Mouse (Mus musculus) ES-E14 (cell line): ENCODE measurements around the gene E330017A01Rik. TPM values are rescaled to one million over a fixed set of nuclear protein-coding genes. Genes with fewer than 3 reads are reported as not detected.
"Not testable (repeated sequence)": the region's sequence is repeated elsewhere in the genome, so short reads cannot be mapped to it uniquely, and the experiment has no call there.

Experiments
- DNase-seq: peaks from one replicate; pipeline ENCODE4 v3.0.0-alpha.2; 2013; ENCODE audit warnings: low read depth, low spot score
- H3K27ac ChIP-seq: 2 replicates; pipeline ENCODE4 v1.5.1; 2012; ENCODE audit warnings: low read depth, mild to moderate bottlenecking, low read length, moderate library complexity, mixed read lengths; ENCODE audit not compliant: poor library complexity, insufficient read depth, severe bottlenecking
- H3K36me3 ChIP-seq: 2 replicates; pipeline ENCODE4 v1.6.1; 2012; ENCODE audit warnings: mild to moderate bottlenecking, low read length, moderate library complexity, mixed read lengths; ENCODE audit not compliant: control insufficient read depth, poor library complexity, insufficient read depth, severe bottlenecking
- H3K4me1 ChIP-seq, 2 experiments: fragments of 150-350 bp in 1 of 2; sonication (generic) in 1 of 2; 2 replicates each; pipeline ENCODE4 v1.6.1; 2012; ENCODE audit warnings: low read length in 2 of 2, mild to moderate bottlenecking in 1 of 2, mixed read lengths in 1 of 2; ENCODE audit not compliant: control insufficient read depth in 2 of 2, insufficient read depth in 2 of 2, poor library complexity in 1 of 2
- H3K4me3 ChIP-seq, 2 experiments: fragments of 150-350 bp in 1 of 2; sonication (generic) in 1 of 2; 2 replicates each; pipeline ENCODE4 v1.5.1; 2012; ENCODE audit warnings: low read length in 2 of 2, low read depth in 1 of 2, mild to moderate bottlenecking in 1 of 2, mixed read lengths in 1 of 2; ENCODE audit not compliant: insufficient read depth in 1 of 2, poor library complexity in 1 of 2, severe bottlenecking in 1 of 2
- H3K9ac ChIP-seq: 2 replicates; pipeline ENCODE4 v1.6.1; 2012; ENCODE audit warnings: low read depth, mild to moderate bottlenecking, low read length, mixed read lengths; ENCODE audit not compliant: poor library complexity, insufficient read depth, severe bottlenecking
- H3K9me3 ChIP-seq: fragments of 150-350 bp; sonication (generic); 2 replicates; pipeline ENCODE4 v1.6.1; 2012; ENCODE audit warnings: low read depth, mild to moderate bottlenecking, low read length; ENCODE audit not compliant: control insufficient read depth, insufficient read depth
- CHD2 ChIP-seq: IDR thresholded peaks from 2 replicates; pipeline ENCODE4 v1.6.1; 2014; ENCODE audit warnings: mild to moderate bottlenecking, low read depth, low read length, inconsistent platforms
- HCFC1 ChIP-seq: IDR thresholded peaks from 2 replicates; pipeline ENCODE4 v1.6.1; 2012; ENCODE audit warnings: low read length, inconsistent platforms, borderline replicate concordance; ENCODE audit not compliant: insufficient read depth
- MAFK ChIP-seq: IDR thresholded peaks from 2 replicates; pipeline ENCODE4 v1.6.1; 2014; ENCODE audit warnings: mild to moderate bottlenecking, low read depth, low read length, inconsistent platforms; ENCODE audit not compliant: insufficient read depth
- ZC3H11A ChIP-seq: IDR thresholded peaks from 2 replicates; pipeline ENCODE4 v1.6.1; 2012; ENCODE audit warnings: low read depth, mild to moderate bottlenecking, inconsistent platforms, low read length, borderline replicate concordance
- ZNF384 ChIP-seq: IDR thresholded peaks from 2 replicates; pipeline ENCODE4 v1.6.1; 2012; ENCODE audit warnings: low read depth, low read length, inconsistent platforms
- in situ Hi-C, 2 experiments: fragments of 600-800 bp; cut with MboI; formaldehyde crosslinking; loops; one replicate each; pipeline ENCODE4 v1.15.1; 2025; ENCODE audit warnings: low sequenced_read_pairs in 2 of 2, inconsistent platforms in 1 of 2; ENCODE audit not compliant: unreplicated experiment in 2 of 2
- total RNA-seq: library from RNA; depleted of rRNA; stranded (reverse); fragments of 300-350 nt; gene quantifications from 2 replicates; pipeline ENCODE4 v1.2.3, GENCODE M21; 2012

E330017A01Rik gene
- total RNA-seq, 1 experiment, result not detected

DNA sequence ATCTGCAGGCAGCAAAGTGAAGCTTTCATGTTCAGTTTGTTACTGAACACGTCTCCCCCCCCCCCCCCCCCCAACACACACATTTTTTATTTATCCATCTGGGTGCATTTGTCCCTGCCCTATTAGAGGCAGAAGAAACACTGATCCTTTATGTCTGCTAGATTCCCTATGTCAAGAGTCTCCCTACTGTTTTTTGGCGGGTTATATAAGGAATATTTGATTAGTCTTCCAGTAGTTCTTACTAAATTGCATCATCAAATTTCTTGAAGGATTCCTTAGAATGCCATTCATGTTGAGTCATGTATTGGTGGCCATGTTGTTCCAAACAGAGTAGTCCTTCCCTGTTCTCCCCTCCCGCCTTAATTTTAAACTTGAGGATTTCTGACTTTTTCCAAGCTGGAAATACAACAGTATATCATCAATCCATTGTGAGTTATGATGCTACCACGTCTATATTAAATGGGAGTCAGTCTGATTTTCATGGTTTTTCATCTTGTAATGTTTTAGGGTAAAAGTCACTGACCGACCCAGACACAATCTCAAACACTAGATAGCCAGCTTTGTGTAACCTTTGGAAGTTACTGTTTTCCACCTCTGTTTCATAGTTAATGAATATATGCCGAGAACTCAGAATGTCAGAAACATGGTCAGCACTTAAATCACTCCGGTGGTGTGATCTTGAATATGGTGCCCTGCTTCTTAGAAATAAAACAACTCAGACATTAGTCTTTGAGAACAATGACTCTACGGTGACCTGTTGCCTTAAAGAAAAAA is 32.9 kb upstream of the E330017A01Rik start:
- H3K4me1 ChIP-seq, result no peaks in the 10 kb centered on the region; a peak in 1 of 4 replicates
- no peak overlapping the region for H3K27ac ChIP-seq
- no peak overlapping the region for H3K9ac ChIP-seq
- no peak for TF ChIP-seq MAFK
- TF ChIP-seq ZC3H11A, result no peak
- in situ Hi-C loops, result no loop called here
- peaks cover 8% of the 10 kb centered on the region; the same call in 1 of the 2 replicates for H3K36me3 ChIP-seq
- no peak for DNase-seq
- peak overlapping the region; percentile 87 to 99; a peak in 3 of 4 replicates for H3K4me3 ChIP-seq
- H3K9me3 ChIP-seq, result no peaks in the 10 kb centered on the region

DNA sequence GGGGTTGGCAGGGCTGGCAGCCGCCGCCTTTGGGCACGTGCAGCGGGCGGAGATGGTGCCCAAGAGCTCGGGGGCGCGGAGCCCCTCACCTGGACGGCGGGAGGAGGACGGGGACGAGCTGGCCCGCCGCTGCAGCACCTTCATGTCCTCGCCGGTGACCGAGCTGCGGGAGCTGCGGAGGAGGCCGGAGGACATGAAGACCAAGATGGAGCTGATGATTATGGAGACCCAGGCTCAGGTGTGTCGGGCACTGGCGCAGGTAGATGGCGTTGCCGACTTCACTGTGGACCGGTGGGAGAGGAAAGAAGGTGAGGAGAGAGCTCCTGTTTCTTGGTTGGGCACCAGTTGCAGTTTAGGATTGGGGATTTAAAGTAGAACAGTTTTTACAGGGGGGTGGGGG is 32.1 kb upstream of the E330017A01Rik start:
- H3K27ac ChIP-seq, result no peak overlapping the region
- DNase-seq, result no peak

DNA sequence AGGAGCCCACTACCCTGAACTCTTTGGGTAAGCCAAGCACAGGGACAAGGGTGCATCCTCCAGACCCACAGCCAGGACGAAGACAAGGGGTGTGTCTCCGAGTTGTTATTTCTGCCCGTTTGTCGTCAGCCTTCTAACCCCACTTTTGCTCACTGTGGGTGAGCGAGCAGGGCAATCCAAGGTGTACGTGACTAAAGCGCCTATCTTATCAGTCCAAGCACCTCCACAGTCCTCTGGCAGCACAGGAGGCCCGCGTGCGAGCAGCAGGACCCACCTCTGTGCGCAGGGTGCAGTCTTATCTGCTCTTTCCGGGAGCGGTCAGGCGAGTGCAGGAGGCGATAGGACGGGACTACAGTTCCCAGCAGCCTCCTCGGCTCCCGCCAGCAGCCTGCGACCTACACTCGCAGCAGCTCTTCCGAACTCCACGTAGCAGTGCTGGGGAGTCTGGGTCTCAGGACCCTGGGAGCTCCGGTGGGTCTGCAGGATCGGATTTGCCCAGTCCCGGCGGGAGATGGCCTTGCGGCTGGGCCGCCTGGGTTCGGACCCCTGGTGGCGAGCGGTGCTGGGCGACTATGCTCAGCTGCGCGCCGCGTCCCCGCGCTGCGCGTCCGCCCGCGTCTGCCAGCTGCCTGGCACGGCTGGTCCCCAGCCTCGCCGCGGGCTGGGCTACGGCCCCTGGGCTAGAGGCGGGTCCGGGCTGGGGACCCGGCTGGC is 31.5 kb upstream of the E330017A01Rik start, which contains the start of gene Cpox:
TSS of gene Cpox (plus strand) at position 376 of the 714 bp plus-strand sequence.
- Histone ChIP-seq H3K27ac (no peak within 1 kb of the TSS), H3K4me1 (no peaks in the 10 kb centered on the region; a peak in 1 of 4 replicates), H3K9ac (peak within 1 kb of the TSS; percentile 79), H3K36me3 (peaks cover 5% of the 10 kb centered on the region; the same call in 1 of the 2 replicates), H3K4me3 (peak within 1 kb of the TSS; percentile 87 to 99), H3K9me3 (no peaks in the 10 kb centered on the region)
- peak; percentile 92 for TF ChIP-seq HCFC1
- no peak for TF ChIP-seq ZNF384
- peak; percentile 65 for DNase-seq
- in situ Hi-C loops, result no loop called here

More for the DNA sequence above, 32.1 kb upstream of the E330017A01Rik start:
- H3K36me3 ChIP-seq, result peaks cover 5% of the 10 kb centered on the region; the same call in 1 of the 2 replicates
- no peaks in the 10 kb centered on the region; a peak in 1 of 4 replicates for H3K4me1 ChIP-seq
- peak overlapping the region; percentile 87 to 99 for H3K4me3 ChIP-seq
- TF ChIP-seq ZC3H11A, result no peak
- no peak for TF ChIP-seq CHD2
- TF ChIP-seq ZNF384, result no peak
- TF ChIP-seq MAFK, result no peak
- TF ChIP-seq HCFC1, result no peak
- in situ Hi-C loops, result no loop called here
- H3K9me3 ChIP-seq, result no peaks in the 10 kb centered on the region
- H3K9ac ChIP-seq, result peak overlapping the region; percentile 79

GRCm38 (mm10) chr16:58669264-58669663 is 30.7 kb upstream of the E330017A01Rik start:
- Histone ChIP-seq H3K27ac (no peak overlapping the region), H3K4me1 (no peaks in the 10 kb centered on the region; a peak in 1 of 4 replicates), H3K9ac (no peak overlapping the region), H3K9me3 (no peaks in the 10 kb centered on the region), H3K36me3 (peaks cover 5% of the 10 kb centered on the region; the same call in 1 of the 2 replicates), H3K4me3 (0 out of 4 replicates have a peak overlapping the region, but pooled peaks of 1 of the 2 experiments have one; percentile 99)
- TF ChIP-seq MAFK (no peak), ZNF384 (no peak), CHD2 (no peak), ZC3H11A (no peak), HCFC1 (no peak)
- in situ Hi-C loops, result no loop called here
- no peak for DNase-seq

DNA sequence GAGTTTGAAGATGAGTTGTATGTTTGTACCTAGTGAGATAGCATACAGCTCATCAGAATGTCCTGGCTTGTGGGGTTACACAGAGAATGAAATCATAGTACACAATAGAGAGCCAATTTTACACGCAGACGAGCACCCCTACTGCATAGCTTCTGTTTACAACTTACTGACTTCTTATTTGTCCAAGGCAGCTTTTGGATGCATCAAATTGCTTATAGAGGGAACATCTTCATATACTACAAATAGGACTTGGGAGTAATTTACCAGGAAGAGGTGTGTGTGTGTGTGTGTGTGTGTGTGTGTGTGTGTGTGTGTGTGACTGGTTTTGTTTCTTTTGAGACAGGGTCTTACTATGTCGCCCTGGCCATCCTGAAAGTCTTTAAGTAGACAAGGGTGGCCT is 30.0 kb upstream of the E330017A01Rik start:
- H3K36me3 ChIP-seq, result no peaks in the 10 kb centered on the region
- no peaks in the 10 kb centered on the region for H3K9me3 ChIP-seq
- H3K27ac ChIP-seq, result no peak overlapping the region
- TF ChIP-seq ZC3H11A (no peak), CHD2 (no peak), ZNF384 (no peak), MAFK (no peak), HCFC1 (no peak)
- in situ Hi-C loops, result no loop called here
- H3K9ac ChIP-seq, result no peak overlapping the region
- DNase-seq, result no peak
- no peak overlapping the region for H3K4me3 ChIP-seq
- no peaks in the 10 kb centered on the region; a peak in 1 of 4 replicates for H3K4me1 ChIP-seq

DNA sequence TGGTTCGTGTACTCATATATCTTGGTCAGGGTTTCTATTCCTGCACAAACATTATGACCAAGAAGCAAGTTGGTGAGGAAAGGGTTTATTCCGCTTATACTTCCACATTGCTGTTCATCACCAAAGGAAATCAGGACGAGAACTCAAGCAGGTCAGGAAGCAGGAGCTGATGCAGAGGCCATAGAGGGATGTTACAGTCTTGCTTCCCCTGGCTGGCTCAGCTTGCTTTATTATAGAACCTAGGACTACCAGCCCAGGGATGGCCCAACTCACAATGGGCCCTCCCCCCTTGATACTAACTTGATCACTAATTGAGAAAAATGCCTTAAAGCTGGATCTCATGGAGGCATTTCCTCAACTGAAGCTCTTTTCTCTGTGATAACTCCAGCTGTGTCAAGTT is 28.1 kb upstream of the E330017A01Rik start:
- H3K9ac ChIP-seq, DNase-seq, H3K27ac ChIP-seq, H3K4me1 ChIP-seq, H3K9me3 ChIP-seq, H3K36me3 ChIP-seq, H3K4me3 ChIP-seq, in situ Hi-C loops: not testable (repeated sequence)

GRCm38 (mm10) chr16:58665137-58665536 is 26.6 kb upstream of the E330017A01Rik start:
- H3K36me3 ChIP-seq, H3K27ac ChIP-seq, H3K4me1 ChIP-seq, H3K9ac ChIP-seq, DNase-seq, H3K9me3 ChIP-seq, in situ Hi-C loops, H3K4me3 ChIP-seq: not testable (repeated sequence)
